Mouse (Mus musculus) CD4-positive, CD25-positive, alpha-beta regulatory T cell, adult 4 months (primary cell): Measurements from ENCODE around the gene Myh10. TPM values are rescaled to one million over a fixed set of nuclear protein-coding genes. Genes with fewer than 3 reads are reported as not detected.

Experiments used
- ATAC-seq: one replicate; pipeline ENCODE4 v1.8.0; 2017
- polyA plus RNA-seq, 2 experiments: library from polyadenylated mRNA; unstranded; fragments of 100-300 nt; shearing (Covaris generic); gene quantifications; one replicate each; pipeline ENCODE4 v1.2.1; 2017

Gene Myh10
- polyA plus RNA-seq, result 1 to 10 TPM; 1.5 to 5.2 TPM

DNA sequence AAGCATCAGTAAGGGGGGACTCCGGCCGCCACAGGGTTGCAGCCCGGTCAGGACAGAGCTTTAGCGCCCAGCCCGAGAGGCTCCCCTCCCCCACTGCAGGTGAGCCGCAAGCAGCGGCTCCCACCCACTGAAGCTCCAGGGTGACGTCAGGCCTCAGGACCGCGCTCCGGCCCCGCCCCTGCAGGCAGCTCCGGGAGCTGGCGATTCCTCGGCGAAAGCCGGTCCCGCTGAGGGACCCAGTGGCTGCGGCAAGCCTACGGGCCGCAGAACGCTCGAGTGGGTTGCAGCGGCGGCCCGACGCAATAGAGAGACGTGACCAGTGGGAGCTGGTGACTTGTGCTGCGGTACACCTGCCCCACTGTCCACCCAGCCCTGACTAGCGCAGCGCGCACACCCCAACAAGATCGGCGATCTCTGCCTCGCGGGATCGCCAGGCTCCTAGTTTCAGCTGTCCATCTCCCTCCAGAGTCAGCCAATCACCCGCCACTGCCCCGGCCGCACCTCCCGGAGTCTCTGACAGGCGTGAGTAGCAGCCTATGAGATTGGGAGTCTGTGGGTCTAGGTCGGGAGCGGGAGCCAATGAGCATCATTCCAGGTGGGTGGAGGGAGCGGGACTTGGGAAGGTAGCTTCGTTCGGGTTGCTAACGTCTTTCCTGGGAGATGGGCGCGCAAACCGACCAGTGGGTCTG lies at the start of gene Myh10:
TSS of gene Myh10 (plus strand) at position 239 of the 689 bp plus-strand sequence.
- ATAC-seq, result peak; percentile 99

DNA sequence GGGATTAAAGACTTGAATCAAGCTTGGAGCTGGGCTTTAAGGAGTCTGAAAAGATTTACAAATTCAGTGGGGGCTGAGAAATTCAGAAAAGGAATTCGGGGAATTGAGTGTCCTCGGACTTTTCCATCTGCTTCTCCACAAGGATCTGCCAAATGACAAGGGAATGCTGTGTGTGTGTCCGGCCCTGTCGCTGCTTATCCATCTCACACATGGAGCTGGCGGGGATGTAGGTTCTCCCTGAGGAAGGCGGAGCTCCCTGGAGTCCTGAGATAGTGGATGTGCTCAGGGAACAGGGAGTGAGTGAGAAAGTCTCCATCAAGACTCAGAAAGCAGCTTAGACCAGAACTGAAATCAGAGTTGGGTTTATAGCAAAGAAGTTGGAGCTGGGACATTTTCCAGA lies 46.6 kb upstream of the Myh10 start:
- no peak for ATAC-seq

DNA sequence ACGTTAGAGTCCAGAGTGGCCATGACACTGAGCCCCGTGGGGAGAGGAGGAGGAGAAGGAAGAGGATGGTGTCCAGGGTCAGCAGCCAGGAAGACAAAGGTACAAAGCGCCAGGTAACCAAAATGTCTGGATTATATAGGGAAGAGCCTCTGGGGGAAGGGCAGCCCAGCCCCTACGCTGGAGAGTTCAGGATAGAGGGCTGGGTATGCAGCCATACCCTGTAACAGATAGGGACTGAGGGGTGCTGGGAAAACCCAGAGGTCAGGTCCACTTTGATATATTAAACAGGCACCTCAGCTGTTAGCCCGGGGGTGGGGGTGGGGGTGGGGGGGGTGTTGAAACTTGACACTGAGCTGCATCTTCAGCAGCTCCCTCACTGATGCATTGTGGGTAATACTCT lies 43.6 kb upstream of the Myh10 start:
- ATAC-seq, result no peak

DNA sequence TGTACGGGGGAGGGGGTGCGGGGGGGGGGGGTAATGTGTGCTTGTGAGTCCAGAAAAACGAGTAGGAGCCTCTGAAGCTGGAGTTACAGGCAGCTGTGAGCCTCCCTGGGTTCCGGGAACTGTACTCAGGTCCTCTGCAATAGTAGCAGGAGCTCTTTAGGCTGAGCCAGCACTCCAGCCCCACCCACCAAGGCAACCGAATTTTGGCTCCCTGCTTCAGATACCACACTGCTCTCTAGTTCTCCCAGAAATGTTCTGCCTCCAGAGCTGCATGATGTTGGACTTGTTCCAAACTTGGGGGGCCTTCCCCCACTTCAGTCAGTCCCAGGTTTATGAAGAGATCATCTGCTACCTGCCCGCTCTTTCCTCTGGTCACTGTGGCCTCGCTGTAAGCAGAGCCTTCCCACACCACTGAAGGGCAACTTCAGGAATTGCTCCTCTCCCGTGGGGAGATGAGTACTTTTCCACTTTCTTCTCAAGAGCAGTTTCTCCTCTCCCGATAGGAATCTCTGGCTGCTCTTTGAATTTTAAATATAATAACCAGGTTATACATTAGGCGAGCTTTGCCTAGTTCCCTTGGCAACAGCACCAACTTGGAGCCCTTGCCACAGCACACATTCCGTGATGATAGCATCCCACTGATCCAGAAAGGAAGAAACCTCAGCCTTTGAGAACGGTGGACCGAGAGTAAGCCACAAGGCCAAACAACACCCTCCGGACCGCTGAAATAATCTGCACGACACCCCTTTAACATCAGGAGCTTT lies 42.8 kb upstream of the Myh10 start:
- ATAC-seq, result no peak

- ATAC-seq, result no peak
Observed at GRCm38 (mm10) chr11:68651518-68651917, 39.8 kb upstream of the Myh10 start.

DNA sequence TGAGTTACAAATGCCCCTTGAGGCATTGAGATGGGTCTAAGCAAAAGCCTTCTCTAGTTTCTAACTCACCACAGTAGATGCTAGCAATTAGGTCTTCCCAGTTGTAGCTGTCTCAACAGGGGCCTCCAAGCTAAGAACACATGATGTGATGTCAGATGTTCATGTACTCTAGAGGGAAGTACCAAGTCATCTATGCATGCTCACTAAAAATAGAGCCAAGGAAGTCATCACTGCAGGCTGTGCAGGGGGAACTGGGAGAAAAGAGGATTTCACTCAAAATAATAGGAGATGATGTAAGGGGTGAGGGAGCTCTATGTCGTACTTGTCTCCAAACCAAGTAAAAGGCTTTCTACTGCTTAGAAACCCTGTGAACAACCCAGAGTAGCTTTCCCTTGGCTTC lies 35.8 kb upstream of the Myh10 start:
- ATAC-seq, result no peak

GRCm38 (mm10) chr11:68656887-68657685 lies 34.3 kb upstream of the Myh10 start:
- ATAC-seq, result no peak

- no peak for ATAC-seq
Observed at GRCm38 (mm10) chr11:68657811-68658210, 33.5 kb upstream of the Myh10 start.

GRCm38 (mm10) chr11:68665331-68665730 lies 26.0 kb upstream of the Myh10 start:
- no peak for ATAC-seq

DNA sequence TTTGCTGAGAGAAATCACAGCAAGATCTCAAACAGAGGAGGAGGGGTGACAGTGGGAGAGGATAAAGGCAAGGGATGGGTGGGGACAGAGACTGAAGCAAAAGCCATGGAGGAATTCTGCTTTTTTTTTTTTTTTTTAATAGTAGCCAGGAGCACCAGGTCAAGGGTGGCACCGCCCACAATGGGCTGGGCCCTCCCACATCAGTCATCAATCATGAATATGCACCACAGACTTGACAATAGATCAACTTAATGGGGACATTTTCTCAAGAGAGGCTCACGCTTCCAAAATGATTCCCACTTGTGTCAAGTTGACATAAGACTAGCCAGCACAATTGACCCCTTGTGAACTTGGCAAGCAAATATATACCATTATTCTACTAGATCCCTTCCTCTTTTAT lies 25.1 kb upstream of the Myh10 start:
- no peak for ATAC-seq

DNA sequence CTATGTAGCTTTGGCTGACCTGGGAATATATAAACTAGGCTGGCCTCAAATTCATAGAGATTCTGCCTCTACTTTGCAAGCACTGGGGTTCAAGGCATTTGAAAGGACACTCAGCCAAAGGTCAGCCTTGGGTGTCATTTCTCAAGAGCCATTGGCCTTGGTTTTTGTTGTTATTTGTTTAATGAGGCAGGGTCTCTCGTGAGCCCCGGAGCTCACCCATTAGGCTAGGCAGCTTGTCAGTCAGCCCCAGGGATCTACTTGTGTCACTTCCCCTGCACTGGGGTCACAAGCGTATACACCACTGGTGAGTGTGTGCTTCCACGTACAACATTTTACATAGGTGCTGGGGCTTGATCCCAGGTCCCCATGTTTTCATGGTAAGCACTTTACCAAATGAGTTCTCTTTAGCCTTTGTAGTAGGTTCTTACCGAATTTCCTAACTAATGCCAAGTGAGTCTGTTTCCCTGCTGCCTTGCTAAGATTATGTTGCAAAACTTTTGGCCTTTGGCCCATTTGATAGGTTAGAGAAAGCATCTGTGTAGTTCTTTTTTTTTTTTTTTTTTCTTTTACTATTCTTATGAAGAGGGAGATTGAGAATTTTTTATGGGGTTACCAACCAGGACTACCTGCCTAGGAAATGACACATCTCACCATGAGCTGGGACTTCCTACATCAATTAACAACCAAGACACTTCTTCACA lies 18.9 kb upstream of the Myh10 start:
- no peak for ATAC-seq

GRCm38 (mm10) chr11:68674071-68674470 lies 17.3 kb upstream of the Myh10 start:
- no peak for ATAC-seq

GRCm38 (mm10) chr11:68674643-68675042 lies 16.7 kb upstream of the Myh10 start:
- ATAC-seq, result no peak

DNA sequence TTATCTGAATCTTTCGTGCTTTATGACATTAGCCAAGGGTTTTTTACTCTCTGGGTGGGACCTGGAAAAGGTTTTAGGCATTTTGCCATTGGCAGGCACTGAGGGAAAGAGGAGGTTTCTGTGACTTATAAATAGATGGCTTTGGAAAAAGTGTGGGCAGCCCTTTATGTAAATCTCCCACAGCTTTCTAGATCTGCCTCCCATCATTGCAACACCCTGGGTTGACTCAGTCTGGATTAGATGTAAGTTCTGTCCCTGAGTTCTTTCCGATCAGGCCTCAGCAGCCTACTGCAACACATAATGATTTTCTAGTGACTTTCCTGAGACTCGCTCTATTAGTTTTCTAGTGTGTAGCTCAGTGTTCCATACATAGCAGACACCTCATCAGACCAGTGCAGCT lies 16.1 kb upstream of the Myh10 start:
- ATAC-seq, result no peak

GRCm38 (mm10) chr11:68681254-68681839 lies 10.0 kb upstream of the Myh10 start:
- no peak for ATAC-seq

- ATAC-seq, result no peak
Observed at GRCm38 (mm10) chr11:68682136-68682806, 9.1 kb upstream of the Myh10 start.

DNA sequence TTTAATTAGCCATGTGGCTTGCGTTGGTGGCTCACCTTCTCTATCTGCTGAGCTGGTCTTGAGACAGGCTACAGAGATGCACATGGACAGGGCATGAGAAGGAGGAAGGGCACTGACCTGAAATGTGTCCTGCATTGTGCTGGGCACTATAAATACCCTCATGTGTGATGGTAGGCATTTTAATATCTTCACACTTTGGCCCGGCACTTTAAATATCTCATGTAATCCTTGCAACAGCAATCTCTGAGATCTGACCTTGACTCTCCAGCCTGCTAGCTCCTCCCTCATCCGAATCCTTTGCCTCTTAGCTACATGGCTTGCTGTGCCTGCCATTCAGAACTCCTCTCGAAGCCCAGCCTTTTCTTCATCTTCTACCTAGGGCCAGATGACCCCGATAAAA lies 5.4 kb upstream of the Myh10 start:
- ATAC-seq, result no peak

DNA sequence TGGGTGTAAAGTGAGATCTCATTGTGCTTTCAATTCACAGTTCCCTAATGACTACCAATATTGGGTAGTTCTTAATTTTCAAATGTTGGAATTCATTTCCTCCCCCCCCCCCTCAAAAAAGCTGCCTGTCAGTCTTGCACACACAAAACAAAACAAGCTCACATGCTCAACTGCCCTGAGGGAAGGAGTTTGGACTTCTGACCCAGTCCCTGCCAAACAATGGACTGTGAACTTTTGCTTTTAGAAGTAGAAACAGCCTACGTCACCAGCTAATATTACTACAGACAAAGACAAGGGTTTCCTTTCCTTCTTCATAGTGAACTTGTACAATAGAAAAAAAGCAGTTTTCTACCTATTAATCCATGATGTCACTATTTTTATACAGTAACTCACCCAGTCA lies 2.1 kb upstream of the Myh10 start:
- ATAC-seq, result no peak

GRCm38 (mm10) chr11:68690465-68690864 lies 894 bp upstream of the Myh10 start:
- no peak for ATAC-seq

- no peak for ATAC-seq
Observed at GRCm38 (mm10) chr11:68692010-68692692, 792 bp downstream of the Myh10 start.
